Mouse (Mus musculus) cortical plate, adult 2 months (tissue): ENCODE measurements at regions not wholly inside any gene's neighbourhood (a gene's known extent, or its start where the extent isn't known, plus 50 kb on each side); places are given as distances from the start of the nearest gene placed in this dataset.

Source experiments
- CTCF ChIP-seq: fragments of 200-500 bp; IDR thresholded peaks from 2 replicates; pipeline ENCODE4 v1.5.1; 2011; ENCODE audit warnings: mild to moderate bottlenecking, control low read depth, low read length; ENCODE audit not compliant: insufficient read depth; ENCODE audit errors: extremely low read depth
- POLR2A ChIP-seq: fragments of 200-500 bp; IDR thresholded peaks from 2 replicates; pipeline ENCODE4 v1.6.1; 2011; ENCODE audit warnings: mild to moderate bottlenecking, low read length, control low read depth; ENCODE audit not compliant: insufficient read depth; ENCODE audit errors: extremely low read depth

DNA sequence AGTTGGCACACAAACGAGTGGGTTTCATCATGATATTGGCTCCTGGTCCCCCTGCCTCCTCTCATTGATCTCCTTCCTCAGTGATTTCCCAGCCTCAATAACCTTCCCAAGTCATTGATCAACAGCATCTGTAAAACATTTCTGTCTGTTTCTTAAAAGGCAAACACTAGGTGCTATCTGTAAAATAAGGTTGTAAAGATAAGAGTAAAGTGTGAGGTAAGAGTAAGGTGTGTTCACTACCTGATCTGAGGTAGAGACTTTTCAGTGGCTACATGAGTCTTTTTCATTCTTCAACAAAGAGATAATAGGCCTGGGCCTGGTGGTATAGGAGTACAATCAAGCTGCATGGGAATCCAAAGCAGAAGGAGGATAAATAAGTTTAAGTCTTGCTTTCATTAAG is 55.7 kb downstream of the Plk2 start:
- no peak for TF ChIP-seq POLR2A
- no peak for TF ChIP-seq CTCF
